Mouse (Mus musculus): Measurements from ENCODE around the gene St3gal5. TPM values are rescaled to one million over a fixed set of nuclear protein-coding genes. Genes with fewer than 3 reads are reported as not detected.

Gene St3gal5
- polyA plus RNA-seq, 1 experiment, result 27.6 TPM

- Histone ChIP-seq H3K27me3 (ENCODE audit: control insufficient read depth, insufficient read depth, insufficient read length) (no peaks in the 10 kb centered on the region), H3K4me3 (ENCODE audit: insufficient read depth, poor library complexity, severe bottlenecking) (no peak overlapping the region), H3K79me3 (ENCODE audit: low read depth) (no peaks in the 10 kb centered on the region), H3K79me2 (ENCODE audit: control insufficient read depth, insufficient read depth) (no peaks in the 10 kb centered on the region), H3ac (ENCODE audit: control insufficient read depth, insufficient read length, low read depth) (no peak overlapping the region), H3K36me3 (ENCODE audit: control insufficient read depth, insufficient read depth) (no peaks in the 10 kb centered on the region)
- TF ChIP-seq USF1 (IDR thresholded peaks at IDR 0.05; ENCODE audit: low read depth) (no peak), FOSL1 (IDR thresholded peaks at IDR 0.05; ENCODE audit: insufficient read depth, low read length, poor library complexity, severe bottlenecking) (no peak), CTCF (IDR thresholded peaks at IDR 0.05; ENCODE audit: control insufficient read depth, insufficient read depth, insufficient read length) (no peak), CEBPB (IDR thresholded peaks at IDR 0.05; ENCODE audit: low read depth) (no peak), MAX (IDR thresholded peaks at IDR 0.05) (no peak), MYOD1 (IDR thresholded peaks at IDR 0.05; ENCODE audit: control insufficient read depth, insufficient read length, low read depth) (no peak), MYOG (IDR thresholded peaks at IDR 0.05; ENCODE audit: control insufficient read depth, extremely low read depth, insufficient read length) (no peak)
Measured at GRCm38 (mm10) chr6:72165907-72166306, 68.5 kb downstream of the St3gal5 start.

- Histone ChIP-seq H3ac (ENCODE audit: control insufficient read depth, insufficient read length, low read depth) (no peak overlapping the region), H3K27me3 (ENCODE audit: control insufficient read depth, insufficient read depth, insufficient read length) (no peaks in the 10 kb centered on the region), H3K79me3 (ENCODE audit: low read depth) (no peaks in the 10 kb centered on the region), H3K4me3 (ENCODE audit: insufficient read depth, poor library complexity, severe bottlenecking) (no peak overlapping the region), H3K79me2 (ENCODE audit: control insufficient read depth, insufficient read depth) (no peaks in the 10 kb centered on the region), H3K36me3 (ENCODE audit: control insufficient read depth, insufficient read depth) (no peaks in the 10 kb centered on the region)
- TF ChIP-seq FOSL1 (IDR thresholded peaks at IDR 0.05; ENCODE audit: insufficient read depth, low read length, poor library complexity, severe bottlenecking) (no peak), MAX (IDR thresholded peaks at IDR 0.05) (no peak), MYOD1 (IDR thresholded peaks at IDR 0.05; ENCODE audit: control insufficient read depth, insufficient read length, low read depth) (no peak), USF1 (IDR thresholded peaks at IDR 0.05; ENCODE audit: low read depth) (no peak), CEBPB (IDR thresholded peaks at IDR 0.05; ENCODE audit: low read depth) (no peak), MYOG (IDR thresholded peaks at IDR 0.05; ENCODE audit: control insufficient read depth, extremely low read depth, insufficient read length) (no peak), CTCF (IDR thresholded peaks at IDR 0.05; ENCODE audit: control insufficient read depth, insufficient read depth, insufficient read length) (no peak)
Measured at GRCm38 (mm10) chr6:72171391-72171790, 74.0 kb downstream of the St3gal5 start.

GRCm38 (mm10) chr6:72173350-72173749 lies 76.0 kb downstream of the St3gal5 start:
- no peaks in the 10 kb centered on the region for H3K79me3 ChIP-seq (ENCODE audit: low read depth)
- H3ac ChIP-seq (ENCODE audit: control insufficient read depth, insufficient read length, low read depth), result no peak overlapping the region
- no peaks in the 10 kb centered on the region for H3K27me3 ChIP-seq (ENCODE audit: control insufficient read depth, insufficient read depth, insufficient read length)
- no peaks in the 10 kb centered on the region for H3K36me3 ChIP-seq (ENCODE audit: control insufficient read depth, insufficient read depth)
- no peaks in the 10 kb centered on the region for H3K79me2 ChIP-seq (ENCODE audit: control insufficient read depth, insufficient read depth)
- H3K4me3 ChIP-seq (ENCODE audit: insufficient read depth, poor library complexity, severe bottlenecking), result no peak overlapping the region
- no peak for TF ChIP-seq CTCF (IDR thresholded peaks at IDR 0.05; ENCODE audit: control insufficient read depth, insufficient read depth, insufficient read length)

GRCm38 (mm10) chr6:72175419-72175818 lies 78.0 kb downstream of the St3gal5 start:
- Histone ChIP-seq H3K36me3 (ENCODE audit: control insufficient read depth, insufficient read depth) (no peaks in the 10 kb centered on the region), H3K79me2 (ENCODE audit: control insufficient read depth, insufficient read depth) (no peaks in the 10 kb centered on the region), H3ac (ENCODE audit: control insufficient read depth, insufficient read length, low read depth) (no peak overlapping the region), H3K79me3 (ENCODE audit: low read depth) (no peaks in the 10 kb centered on the region), H3K27me3 (ENCODE audit: control insufficient read depth, insufficient read depth, insufficient read length) (no peaks in the 10 kb centered on the region), H3K4me3 (ENCODE audit: insufficient read depth, poor library complexity, severe bottlenecking) (no peak overlapping the region)
- TF ChIP-seq CEBPB (IDR thresholded peaks at IDR 0.05; ENCODE audit: low read depth), result no peak
- no peak for TF ChIP-seq MAX (IDR thresholded peaks at IDR 0.05)
- no peak for TF ChIP-seq MYOG (IDR thresholded peaks at IDR 0.05; ENCODE audit: control insufficient read depth, extremely low read depth, insufficient read length)
- no peak for TF ChIP-seq USF1 (IDR thresholded peaks at IDR 0.05; ENCODE audit: low read depth)
- TF ChIP-seq FOSL1 (IDR thresholded peaks at IDR 0.05; ENCODE audit: insufficient read depth, low read length, poor library complexity, severe bottlenecking), result no peak
- no peak for TF ChIP-seq CTCF (IDR thresholded peaks at IDR 0.05; ENCODE audit: control insufficient read depth, insufficient read depth, insufficient read length)
- TF ChIP-seq MYOD1 (IDR thresholded peaks at IDR 0.05; ENCODE audit: control insufficient read depth, insufficient read length, low read depth), result no peak

- Histone ChIP-seq H3K4me3 (ENCODE audit: insufficient read depth, poor library complexity, severe bottlenecking) (no peak overlapping the region), H3K79me3 (ENCODE audit: low read depth) (no peaks in the 10 kb centered on the region), H3ac (ENCODE audit: control insufficient read depth, insufficient read length, low read depth) (no peak overlapping the region), H3K36me3 (ENCODE audit: control insufficient read depth, insufficient read depth) (no peaks in the 10 kb centered on the region), H3K79me2 (ENCODE audit: control insufficient read depth, insufficient read depth) (no peaks in the 10 kb centered on the region), H3K27me3 (ENCODE audit: control insufficient read depth, insufficient read depth, insufficient read length) (no peaks in the 10 kb centered on the region)
- TF ChIP-seq USF1 (IDR thresholded peaks at IDR 0.05; ENCODE audit: low read depth) (no peak), MYOG (IDR thresholded peaks at IDR 0.05; ENCODE audit: control insufficient read depth, extremely low read depth, insufficient read length) (no peak), CEBPB (IDR thresholded peaks at IDR 0.05; ENCODE audit: low read depth) (no peak), MYOD1 (IDR thresholded peaks at IDR 0.05; ENCODE audit: control insufficient read depth, insufficient read length, low read depth) (no peak)
Measured at GRCm38 (mm10) chr6:72176004-72176403, 78.6 kb downstream of the St3gal5 start.

- Histone ChIP-seq H3K79me2 (ENCODE audit: control insufficient read depth, insufficient read depth) (no peaks in the 10 kb centered on the region), H3ac (ENCODE audit: control insufficient read depth, insufficient read length, low read depth) (no peak overlapping the region), H3K36me3 (ENCODE audit: control insufficient read depth, insufficient read depth) (no peaks in the 10 kb centered on the region), H3K79me3 (ENCODE audit: low read depth) (no peaks in the 10 kb centered on the region), H3K4me3 (ENCODE audit: insufficient read depth, poor library complexity, severe bottlenecking) (no peak overlapping the region), H3K27me3 (ENCODE audit: control insufficient read depth, insufficient read depth, insufficient read length) (no peaks in the 10 kb centered on the region)
- no peak for TF ChIP-seq CTCF (IDR thresholded peaks at IDR 0.05; ENCODE audit: control insufficient read depth, insufficient read depth, insufficient read length)
- TF ChIP-seq MYOG (IDR thresholded peaks at IDR 0.05; ENCODE audit: control insufficient read depth, extremely low read depth, insufficient read length), result no peak
- no peak for TF ChIP-seq CEBPB (IDR thresholded peaks at IDR 0.05; ENCODE audit: low read depth)
- no peak for TF ChIP-seq MYOD1 (IDR thresholded peaks at IDR 0.05; ENCODE audit: control insufficient read depth, insufficient read length, low read depth)
- no peak for TF ChIP-seq USF1 (IDR thresholded peaks at IDR 0.05; ENCODE audit: low read depth)
- TF ChIP-seq MAX (IDR thresholded peaks at IDR 0.05), result no peak
- TF ChIP-seq FOSL1 (IDR thresholded peaks at IDR 0.05; ENCODE audit: insufficient read depth, low read length, poor library complexity, severe bottlenecking), result no peak
Measured at GRCm38 (mm10) chr6:72177417-72177816, 80.0 kb downstream of the St3gal5 start.
